Mouse (Mus musculus): ENCODE measurements around the gene Mettl7a1.

GRCm38 (mm10) chr15:100304019-100304991, at the start of gene Mettl7a1:
- TF ChIP-seq CTCF (IDR thresholded peaks at IDR 0.05) = no peak
- peak; percentile 14; the same call in 1 of the 2 replicates for TF ChIP-seq EP300 (IDR thresholded peaks at IDR 0.05)

Measured in lung, postnatal 0 days (tissue).